Mouse (Mus musculus): ENCODE results near the gene Krt13. TPM values are rescaled to one million over a fixed set of nuclear protein-coding genes. Genes with fewer than 3 reads are reported as not detected.

Krt13 gene
- polyA plus RNA-seq, 1 experiment from 2014 or later: not detected

- no peaks in the 10 kb centered on the region for H3K36me3 ChIP-seq (replicated peaks; ENCODE audit: insufficient read depth, low read length)
- TF ChIP-seq EP300 (IDR thresholded peaks at IDR 0.05; ENCODE audit: low read depth): no peak
- TF ChIP-seq CTCF (IDR thresholded peaks at IDR 0.05; ENCODE audit: low read depth): no peak
- H3K27ac ChIP-seq (ENCODE audit: low read depth): no peak overlapping the region
- no peak overlapping the region for H3K9ac ChIP-seq (replicated peaks)
- H3K4me1 ChIP-seq (ENCODE audit: insufficient read depth): no peaks in the 10 kb centered on the region
- DNase-seq: no peak
- H3K27me3 ChIP-seq (ENCODE audit: insufficient read depth, low read length): peaks cover 19% of the 10 kb centered on the region
- ATAC-seq: no peak
- no peaks in the 10 kb centered on the region for H3K9me3 ChIP-seq (ENCODE audit: low read length)
- no peak overlapping the region for H3K4me2 ChIP-seq (ENCODE audit: low read depth, low read length)
- H3K4me3 ChIP-seq (ENCODE audit: low read depth, low read length): no peak overlapping the region
- WGBS (ENCODE audit: insufficient replicate concordance): 82% methylated on average over 21 of the region's 21 CpGs
These were observed 19.6 kb upstream of the Krt13 start for GRCm38 (mm10) chr11:100140966-100141365.

GRCm38 (mm10) chr11:100139391-100139790 lies 18.0 kb upstream of the Krt13 start:
- ATAC-seq: no peak
- Histone ChIP-seq H3K4me1 (ENCODE audit: insufficient read depth) (no peaks in the 10 kb centered on the region), H3K27me3 (ENCODE audit: insufficient read depth, low read length) (peaks cover 3% of the 10 kb centered on the region; the same call in 1 of the 2 replicates), H3K36me3 (replicated peaks; ENCODE audit: insufficient read depth, low read length) (no peaks in the 10 kb centered on the region), H3K9ac (replicated peaks) (no peak overlapping the region), H3K4me3 (ENCODE audit: low read depth, low read length) (no peak overlapping the region), H3K27ac (ENCODE audit: low read depth) (no peak overlapping the region), H3K9me3 (ENCODE audit: low read length) (no peaks in the 10 kb centered on the region), H3K4me2 (ENCODE audit: low read depth, low read length) (no peak overlapping the region)
- TF ChIP-seq CTCF (IDR thresholded peaks at IDR 0.05; ENCODE audit: low read depth) (no peak), EP300 (IDR thresholded peaks at IDR 0.05; ENCODE audit: low read depth) (no peak)
- WGBS (ENCODE audit: insufficient replicate concordance): 72% methylated on average over 2 of the region's 2 CpGs
- no peak for DNase-seq

GRCm38 (mm10) chr11:100138809-100139208 lies 17.4 kb upstream of the Krt13 start:
- Histone ChIP-seq H3K4me3 (ENCODE audit: low read depth, low read length) (no peak overlapping the region), H3K27me3 (ENCODE audit: insufficient read depth, low read length) (no peaks in the 10 kb centered on the region), H3K9me3 (ENCODE audit: low read length) (no peaks in the 10 kb centered on the region), H3K36me3 (replicated peaks; ENCODE audit: insufficient read depth, low read length) (no peaks in the 10 kb centered on the region), H3K27ac (ENCODE audit: low read depth) (no peak overlapping the region), H3K4me2 (ENCODE audit: low read depth, low read length) (no peak overlapping the region), H3K4me1 (ENCODE audit: insufficient read depth) (no peaks in the 10 kb centered on the region), H3K9ac (replicated peaks) (no peak overlapping the region)
- no peak for ATAC-seq
- no peak for DNase-seq
- 73% methylated on average over 7 of the region's 7 CpGs for WGBS (ENCODE audit: insufficient replicate concordance)
- TF ChIP-seq EP300 (IDR thresholded peaks at IDR 0.05; ENCODE audit: low read depth) (no peak), CTCF (IDR thresholded peaks at IDR 0.05; ENCODE audit: low read depth) (no peak)

GRCm38 (mm10) chr11:100137693-100138092 lies 16.3 kb upstream of the Krt13 start:
- no peak overlapping the region for H3K4me3 ChIP-seq (ENCODE audit: low read depth, low read length)
- H3K9ac ChIP-seq (replicated peaks): no peak overlapping the region
- H3K4me1 ChIP-seq (ENCODE audit: insufficient read depth): no peaks in the 10 kb centered on the region
- no peak for DNase-seq
- no peaks in the 10 kb centered on the region for H3K9me3 ChIP-seq (ENCODE audit: low read length)
- no peak for ATAC-seq
- no peaks in the 10 kb centered on the region for H3K36me3 ChIP-seq (replicated peaks; ENCODE audit: insufficient read depth, low read length)
- WGBS (ENCODE audit: insufficient replicate concordance): 49% methylated on average over 5 of the region's 5 CpGs
- H3K4me2 ChIP-seq (ENCODE audit: low read depth, low read length): no peak overlapping the region
- H3K27ac ChIP-seq (ENCODE audit: low read depth): no peak overlapping the region
- no peak for TF ChIP-seq CTCF (IDR thresholded peaks at IDR 0.05; ENCODE audit: low read depth)
- no peak for TF ChIP-seq EP300 (IDR thresholded peaks at IDR 0.05; ENCODE audit: low read depth)
- H3K27me3 ChIP-seq (ENCODE audit: insufficient read depth, low read length): no peaks in the 10 kb centered on the region

- H3K4me2 ChIP-seq (ENCODE audit: low read depth, low read length): no peak overlapping the region
- no peaks in the 10 kb centered on the region for H3K4me1 ChIP-seq (ENCODE audit: insufficient read depth)
- 25% methylated on average over 5 of the region's 5 CpGs for WGBS (ENCODE audit: insufficient replicate concordance)
- no peak for TF ChIP-seq EP300 (IDR thresholded peaks at IDR 0.05; ENCODE audit: low read depth)
- TF ChIP-seq CTCF (IDR thresholded peaks at IDR 0.05; ENCODE audit: low read depth): no peak
- no peak overlapping the region for H3K9ac ChIP-seq (replicated peaks)
- H3K4me3 ChIP-seq (ENCODE audit: low read depth, low read length): no peak overlapping the region
- no peaks in the 10 kb centered on the region for H3K27me3 ChIP-seq (ENCODE audit: insufficient read depth, low read length)
- DNase-seq: no peak
- H3K9me3 ChIP-seq (ENCODE audit: low read length): no peaks in the 10 kb centered on the region
- no peak overlapping the region for H3K27ac ChIP-seq (ENCODE audit: low read depth)
- no peak for ATAC-seq
- no peaks in the 10 kb centered on the region for H3K36me3 ChIP-seq (replicated peaks; ENCODE audit: insufficient read depth, low read length)
These were observed 15.2 kb upstream of the Krt13 start for GRCm38 (mm10) chr11:100136559-100136958.

- ATAC-seq (no peak), DNase-seq (no peak)
- Histone ChIP-seq H3K9me3 (ENCODE audit: low read length) (no peaks in the 10 kb centered on the region), H3K9ac (replicated peaks) (no peak within 1 kb of the TSS), H3K4me2 (ENCODE audit: low read depth, low read length) (no peak within 1 kb of the TSS), H3K27me3 (ENCODE audit: insufficient read depth, low read length) (no peaks in the 10 kb centered on the region), H3K4me1 (ENCODE audit: insufficient read depth) (no peaks in the 10 kb centered on the region), H3K27ac (ENCODE audit: low read depth) (no peak within 1 kb of the TSS), H3K4me3 (ENCODE audit: low read depth, low read length) (no peak within 1 kb of the TSS), H3K36me3 (replicated peaks; ENCODE audit: insufficient read depth, low read length) (no peaks in the 10 kb centered on the region)
- TF ChIP-seq CTCF (IDR thresholded peaks at IDR 0.05; ENCODE audit: low read depth): no peak
- TF ChIP-seq EP300 (IDR thresholded peaks at IDR 0.05; ENCODE audit: low read depth): no peak
- 61% methylated on average over 7 of the region's 7 CpGs for WGBS (ENCODE audit: insufficient replicate concordance)
These were observed 14.4 kb upstream of the Krt13 start, which contains the start of gene Krt15 for GRCm38 (mm10) chr11:100135731-100136130. Krt15 (minus strand) TSS chr11:100135928.

- no peak for DNase-seq
- Histone ChIP-seq H3K9me3 (ENCODE audit: low read length) (no peaks in the 10 kb centered on the region), H3K27ac (ENCODE audit: low read depth) (no peak overlapping the region), H3K27me3 (ENCODE audit: insufficient read depth, low read length) (no peaks in the 10 kb centered on the region), H3K4me2 (ENCODE audit: low read depth, low read length) (no peak overlapping the region), H3K36me3 (replicated peaks; ENCODE audit: insufficient read depth, low read length) (no peaks in the 10 kb centered on the region), H3K9ac (replicated peaks) (no peak overlapping the region), H3K4me1 (ENCODE audit: insufficient read depth) (no peaks in the 10 kb centered on the region), H3K4me3 (ENCODE audit: low read depth, low read length) (no peak overlapping the region)
- no peak for TF ChIP-seq CTCF (IDR thresholded peaks at IDR 0.05; ENCODE audit: low read depth)
- TF ChIP-seq EP300 (IDR thresholded peaks at IDR 0.05; ENCODE audit: low read depth): no peak
- WGBS (ENCODE audit: insufficient replicate concordance): 66% methylated on average over 7 of the region's 7 CpGs
- no peak for ATAC-seq
These were observed 3.5 kb upstream of the Krt13 start for GRCm38 (mm10) chr11:100124901-100125300.
